Comparison of ENCODE assay signal across 15 mouse cellular contexts in genomic region chr4:92054899-92055298, GRCm38 (mm10).
"Had no signal": no experiment of that assay in that cellular context is flagged by ENCODE, and none has a peak within 500 bp of the region (broad histone marks: within the 10 kb centered on the region; RNA-seq: fewer than 3 reads in every experiment).

No protein-coding gene starts in this region.

- H3K27ac ChIP-seq: neural tube, embryonic 13.5 days; neural tube, embryonic 15.5 days; stomach, embryonic 15.5 days; stomach, postnatal 0 days had no signal

- H3K4me3 ChIP-seq: neural tube, embryonic 13.5 days; neural tube, embryonic 15.5 days; stomach, embryonic 15.5 days had no signal

- H3K4me1 ChIP-seq: neural tube, embryonic 13.5 days; neural tube, embryonic 15.5 days; stomach, embryonic 15.5 days had no signal

- H3K9me3 ChIP-seq: neural tube, embryonic 13.5 days; neural tube, embryonic 15.5 days; stomach, embryonic 15.5 days had no signal

- H3K9ac ChIP-seq: neural tube, embryonic 13.5 days; neural tube, embryonic 15.5 days; stomach, embryonic 15.5 days had no signal

- H3K27me3 ChIP-seq: neural tube, embryonic 13.5 days; neural tube, embryonic 15.5 days; stomach, embryonic 15.5 days had no signal

- H3K36me3 ChIP-seq: neural tube, embryonic 13.5 days; neural tube, embryonic 15.5 days; stomach, embryonic 15.5 days had no signal

- DNase-seq: right cerebral cortex, adult 18-20 months; right cerebral cortex, postnatal 14 days; right cerebral cortex, postnatal 25 days; right cerebral cortex, postnatal 4 days; spleen, adult 18-20 months; thymus, adult 18-20 months; thymus, adult 2 months; thymus, postnatal 14 days; thymus, postnatal 25 days; thymus, postnatal 36 days; thymus, postnatal 4 days had no signal
